In the genomic region with DNA sequence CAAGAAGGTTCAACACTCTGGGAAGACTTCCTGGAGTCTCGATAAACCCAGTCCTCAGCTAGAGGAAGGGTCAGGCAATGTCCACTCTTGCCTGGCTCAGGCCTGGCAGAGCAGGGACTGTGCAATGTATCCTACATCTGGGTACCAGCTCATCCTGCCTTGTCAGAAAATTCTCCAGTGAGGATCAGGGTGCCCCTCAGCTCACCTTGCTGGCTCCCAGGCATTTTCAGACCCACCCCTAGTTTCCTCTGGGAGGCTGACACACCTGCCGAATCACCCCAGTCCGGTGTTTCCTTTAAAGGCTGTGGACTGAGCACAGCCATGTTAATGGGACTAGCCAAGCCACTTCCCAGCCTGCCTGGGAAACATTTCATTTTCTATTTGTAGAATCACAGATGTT, we compare ENCODE assay signal across 14 mouse cellular contexts.
"Had no signal": no experiment of that assay in that cellular context is flagged by ENCODE, and none has a peak within 500 bp of the region (broad histone marks: within the 10 kb centered on the region; RNA-seq: fewer than 3 reads in every experiment).

No protein-coding gene starts in this region.

- H3K27ac ChIP-seq: macrophage; midbrain, embryonic 13.5 days; midbrain, embryonic 15.5 days; neural tube, embryonic 12.5 days had no signal

- H3K4me1 ChIP-seq: megakaryocyte, embryonic 14.5 days; midbrain, embryonic 13.5 days; midbrain, embryonic 15.5 days; neural tube, embryonic 12.5 days had no signal

- H3K9ac ChIP-seq: lung, embryonic 14.5 days; midbrain, embryonic 13.5 days; midbrain, embryonic 15.5 days; neural tube, embryonic 12.5 days had no signal

- H3K4me3 ChIP-seq: megakaryocyte, embryonic 14.5 days; midbrain, embryonic 13.5 days; midbrain, embryonic 15.5 days; neural tube, embryonic 12.5 days had no signal

- H3K9me3 ChIP-seq: midbrain, embryonic 13.5 days; midbrain, embryonic 15.5 days; neural tube, embryonic 12.5 days had no signal

- H3K27me3 ChIP-seq: midbrain, embryonic 13.5 days; midbrain, embryonic 15.5 days; neural tube, embryonic 12.5 days had no signal

- DNase-seq: lung, adult 18-20 months; lung, embryonic 14.5 days; lung, postnatal 10 days; lung, postnatal 36 days; right cerebral cortex, postnatal 14 days; thymus, adult 2 months; thymus, postnatal 25 days; thymus, postnatal 4 days had no signal

- H3K4me2 ChIP-seq: lung, embryonic 14.5 days; midbrain, embryonic 11.5 days; midbrain, embryonic 13.5 days; midbrain, embryonic 15.5 days; neural tube, embryonic 12.5 days had no signal

- H3K36me3 ChIP-seq: midbrain, embryonic 13.5 days; midbrain, embryonic 15.5 days; neural tube, embryonic 12.5 days had no signal

- ATAC-seq: midbrain, embryonic 13.5 days; midbrain, embryonic 15.5 days had no signal
